Mouse (Mus musculus): ENCODE data around the gene Dscaml1. TPM values are rescaled to one million over a fixed set of nuclear protein-coding genes. Genes with fewer than 3 reads are reported as not detected.

The Dscaml1 gene
- polyA plus RNA-seq, 1 experiment = not detected

- H3K4me3 ChIP-seq (replicated peaks; ENCODE audit: control insufficient read depth, low read depth, low read length) = no peak overlapping the region
- WGBS = 51% methylated on average over 13 of the region's 13 CpGs
- no peak overlapping the region for H3K27ac ChIP-seq (ENCODE audit: control insufficient read depth, insufficient read depth, low read depth, low read length, poor library complexity)
- TF ChIP-seq CTCF (IDR thresholded peaks at IDR 0.05; ENCODE audit: control insufficient read depth, insufficient read depth, low read length) (no peak), POLR2A (IDR thresholded peaks at IDR 0.05; ENCODE audit: borderline replicate concordance, control insufficient read depth, low read depth, low read length) (no peak)
- no peaks in the 10 kb centered on the region for H3K4me1 ChIP-seq (ENCODE audit: control insufficient read depth, insufficient read depth, low read length)
These were observed 372.2 kb downstream of the Dscaml1 start for GRCm38 (mm10) chr9:45798467-45799164.

- H3K4me1 ChIP-seq (ENCODE audit: control insufficient read depth, insufficient read depth, low read length) = no peaks in the 10 kb centered on the region
- TF ChIP-seq POLR2A (IDR thresholded peaks at IDR 0.05; ENCODE audit: borderline replicate concordance, control insufficient read depth, low read depth, low read length) (no peak), CTCF (IDR thresholded peaks at IDR 0.05; ENCODE audit: control insufficient read depth, insufficient read depth, low read length) (no peak)
- no peak overlapping the region for H3K27ac ChIP-seq (ENCODE audit: control insufficient read depth, insufficient read depth, low read depth, low read length, poor library complexity)
- 83% methylated on average over 8 of the region's 8 CpGs for WGBS
- no peak overlapping the region for H3K4me3 ChIP-seq (replicated peaks; ENCODE audit: control insufficient read depth, low read depth, low read length)
These were observed 373.0 kb downstream of the Dscaml1 start for GRCm38 (mm10) chr9:45799402-45799801.

Other genes starting within 250 kb of the Dscaml1 start
- gene BC049352, start 244.6 kb upstream of the Dscaml1 start, polyA plus RNA-seq (2011; ENCODE audit: insufficient read depth, insufficient read length, low replicate concordance, missing spikeins) = not detected in 2 replicates
- gene Tmprss4, start 222.5 kb upstream of the Dscaml1 start, polyA plus RNA-seq (2011; ENCODE audit: insufficient read depth, insufficient read length, low replicate concordance, missing spikeins) = not detected in 2 replicates
- gene Il10ra, start 157.5 kb upstream of the Dscaml1 start, polyA plus RNA-seq (2011; ENCODE audit: insufficient read depth, insufficient read length, low replicate concordance, missing spikeins) = 16.0 and 32.8 TPM in 2 replicates
- gene Tmprss13, start 107.5 kb upstream of the Dscaml1 start, polyA plus RNA-seq (2011; ENCODE audit: insufficient read depth, insufficient read length, low replicate concordance, missing spikeins) = 0.59 and 1.5 TPM in 2 replicates
- 0.85 TPM in 1 of 2 replicates, not detected in the other for gene Fxyd6, start 56.4 kb upstream of the Dscaml1 start, polyA plus RNA-seq (2011; ENCODE audit: insufficient read depth, insufficient read length, low replicate concordance, missing spikeins)
- gene Fxyd2, start 27.0 kb upstream of the Dscaml1 start, polyA plus RNA-seq (2011; ENCODE audit: insufficient read depth, insufficient read length, low replicate concordance, missing spikeins) = 10.6 TPM in 1 of 2 replicates, not detected in the other